Mouse (Mus musculus) frontal cortex, adult (tissue): ENCODE data around the gene Kcnh4.
"Not testable (repeated sequence)": the region's sequence is repeated elsewhere in the genome, so short reads cannot be mapped to it uniquely, and the experiment has no call there.

Experiments used
- ATAC-seq: cut with Nextera tagmentation; 2 replicates; pipeline ENCODE4 v1.9.2; 2017; ENCODE audit warnings: mild to moderate bottlenecking, moderate library complexity, mixed read lengths; ENCODE audit not compliant: low TSS enrichment

Kcnh4 gene

DNA sequence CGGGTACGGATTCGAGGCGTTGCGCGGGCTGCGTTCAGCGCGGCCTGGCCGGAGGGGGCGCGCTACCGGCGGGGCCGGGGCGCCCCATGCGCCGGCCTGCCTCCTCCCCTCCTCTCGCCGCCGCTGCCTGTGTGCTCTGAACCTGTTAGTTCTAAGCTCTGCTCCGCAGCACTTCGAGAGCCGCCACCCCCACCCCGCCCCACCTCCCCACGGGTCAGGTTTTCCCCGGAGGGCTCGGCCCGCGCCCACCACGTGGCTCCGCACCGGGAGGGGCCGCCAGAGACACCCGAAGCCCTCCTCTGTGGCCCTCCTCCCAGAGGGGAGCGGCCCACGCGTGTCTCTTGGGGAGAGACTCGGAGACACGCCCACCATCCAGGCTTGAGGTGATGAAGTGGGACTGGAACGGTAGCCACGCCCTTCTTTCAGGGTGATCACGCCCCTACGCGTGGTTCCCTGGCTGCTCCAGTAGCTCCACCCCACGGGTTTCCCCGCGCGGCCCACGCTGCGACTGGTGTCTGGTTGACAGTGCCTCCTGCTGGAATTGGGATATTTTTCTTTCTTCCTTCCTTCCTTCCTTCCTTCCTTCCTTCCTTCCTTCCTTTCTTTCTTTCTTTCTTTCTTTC, at the start of gene Kcnh4:
TSS of gene Kcnh4 (minus strand) at position 332 of the 623 bp plus-strand sequence.
- peak; percentile 72 for ATAC-seq

DNA sequence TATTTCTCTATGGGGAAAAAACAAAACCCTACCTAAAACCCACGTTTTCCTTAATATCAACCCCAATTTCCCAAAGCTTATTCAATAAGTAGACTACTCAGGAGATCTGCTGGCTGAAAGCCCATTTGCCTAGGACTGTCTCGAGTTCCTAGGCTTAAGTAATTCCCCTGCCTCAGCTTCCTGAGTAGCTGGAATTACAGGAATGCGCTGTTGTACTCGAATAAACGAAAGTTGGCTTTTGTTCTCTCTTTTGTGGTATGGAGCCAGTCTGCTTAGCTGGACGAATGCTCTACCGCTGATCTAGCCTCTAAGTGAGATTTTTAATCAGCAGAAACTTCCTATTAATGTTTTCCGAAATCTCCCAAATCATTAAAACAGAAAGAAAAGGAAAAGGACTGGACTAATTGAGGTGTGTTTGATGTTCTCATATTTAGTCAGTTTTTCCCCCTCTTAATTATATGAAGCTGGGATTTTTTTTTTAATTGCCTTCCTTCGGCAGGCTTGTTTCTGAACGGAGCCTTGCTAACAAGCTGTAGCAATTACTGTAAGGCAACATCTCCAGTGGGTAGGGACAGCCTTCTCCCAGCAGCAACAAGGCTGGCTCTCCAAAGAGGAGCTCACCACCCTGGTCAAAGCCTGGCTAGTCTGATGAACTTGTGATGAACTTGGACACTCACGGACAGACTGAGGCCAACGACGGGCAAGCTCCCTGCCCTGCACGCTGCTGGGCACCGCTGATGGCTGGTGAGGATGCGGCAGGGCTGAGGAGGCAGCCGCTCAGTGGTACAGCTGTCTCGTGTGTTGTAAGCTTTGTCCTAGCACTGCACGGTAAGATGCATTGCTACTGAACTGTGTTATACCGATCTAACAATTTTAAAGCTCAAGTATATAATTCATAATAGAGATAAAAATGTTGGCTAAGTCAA, 46.9 kb upstream of the Kcnh4 start:
- ATAC-seq, result no peak

DNA sequence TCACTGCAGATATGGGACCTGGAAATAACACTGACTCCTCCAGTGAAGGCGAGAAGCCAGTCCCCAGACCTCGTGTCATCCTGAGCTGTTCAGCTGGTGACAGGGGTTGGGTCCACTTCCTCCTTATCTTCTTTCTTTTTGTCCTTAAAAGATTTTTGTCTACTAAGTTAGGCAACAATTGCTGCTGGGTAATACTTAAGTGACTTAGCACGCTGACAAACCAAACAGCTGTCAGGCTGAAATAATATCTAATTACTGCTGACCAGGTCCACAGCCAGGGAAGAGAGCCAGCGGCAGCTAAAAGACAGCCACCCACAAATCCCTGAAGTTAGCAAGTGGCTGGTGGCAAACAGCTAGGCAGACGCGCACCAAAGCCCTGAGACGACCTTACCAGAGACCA, 45.8 kb upstream of the Kcnh4 start:
- no peak for ATAC-seq

DNA sequence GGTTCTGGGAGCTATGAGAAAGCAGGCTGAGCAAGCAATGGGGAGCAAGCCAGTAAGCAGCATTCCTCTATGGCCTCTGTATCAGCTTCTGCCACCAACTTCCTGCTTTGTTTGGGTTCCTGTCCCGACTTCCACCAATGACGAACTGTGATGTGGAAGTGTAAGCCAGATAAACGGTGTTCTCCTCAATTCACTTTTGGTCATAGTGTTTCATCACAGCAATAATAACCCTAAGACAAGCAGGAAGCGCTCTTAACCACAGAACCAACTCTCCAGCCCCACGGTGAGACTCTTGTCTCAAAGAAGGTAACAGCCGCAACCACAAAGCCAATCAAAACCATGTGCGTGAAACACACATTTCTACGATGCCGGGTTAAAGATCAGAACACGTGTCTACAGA, 44.7 kb upstream of the Kcnh4 start:
- ATAC-seq, result no peak

DNA sequence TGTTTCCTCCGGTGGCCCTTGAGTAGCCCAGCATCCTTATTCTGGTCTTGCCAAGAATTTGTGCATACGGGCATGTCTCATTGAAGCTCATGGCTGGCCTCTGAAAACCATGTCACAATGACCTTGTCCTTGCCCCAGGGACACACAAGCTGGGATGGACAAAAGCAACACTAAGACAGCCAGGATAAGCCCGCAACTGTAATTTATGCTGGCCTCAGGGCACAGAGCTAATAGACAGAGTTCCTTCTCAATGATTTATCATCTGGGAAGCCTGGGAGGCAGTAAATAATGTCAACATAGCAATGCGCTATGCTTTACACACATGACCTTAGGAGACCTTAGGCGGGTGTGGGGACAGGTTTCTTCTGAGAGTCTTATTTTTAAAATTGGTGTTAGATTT, 39.7 kb upstream of the Kcnh4 start:
- ATAC-seq, result no peak

DNA sequence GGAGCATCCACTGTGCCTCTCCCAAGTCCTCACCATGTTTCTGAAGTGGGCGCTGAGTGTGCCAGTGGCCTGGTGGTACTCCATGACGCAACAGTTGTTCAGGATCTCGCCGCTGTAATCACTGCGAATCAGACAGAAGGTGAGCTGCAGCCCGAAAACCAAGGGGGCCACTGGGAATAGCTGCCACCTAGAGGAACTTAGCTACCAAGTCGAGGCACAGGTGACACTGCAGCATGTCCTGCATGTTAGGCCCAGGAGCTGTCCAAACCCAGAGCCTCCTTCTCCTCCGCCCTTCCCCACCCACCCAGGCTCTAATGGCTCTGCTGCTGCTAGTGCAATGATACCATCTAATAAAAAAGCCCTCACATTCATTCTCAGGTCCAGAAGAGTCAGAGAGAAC, 36.8 kb upstream of the Kcnh4 start:
- ATAC-seq, result no peak

DNA sequence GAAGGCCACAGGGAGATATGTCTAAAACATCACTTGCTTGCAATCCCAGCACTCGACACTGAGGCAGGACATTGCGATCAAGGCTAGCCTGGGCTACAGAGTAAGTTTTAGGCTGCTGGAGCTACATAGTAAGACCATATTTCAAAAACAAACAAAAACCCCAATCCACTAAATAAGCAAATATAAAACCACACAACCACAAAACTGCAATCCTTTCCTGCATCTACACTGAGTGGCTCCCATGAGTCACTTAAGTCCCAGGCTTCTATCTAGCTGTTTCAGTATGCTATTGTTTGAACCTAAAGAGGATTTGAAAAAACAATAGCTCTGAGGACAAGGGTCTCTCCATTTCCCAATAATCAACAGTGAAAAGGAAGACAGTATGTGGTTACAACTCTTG, 35.6 kb upstream of the Kcnh4 start:
- ATAC-seq, result no peak

DNA sequence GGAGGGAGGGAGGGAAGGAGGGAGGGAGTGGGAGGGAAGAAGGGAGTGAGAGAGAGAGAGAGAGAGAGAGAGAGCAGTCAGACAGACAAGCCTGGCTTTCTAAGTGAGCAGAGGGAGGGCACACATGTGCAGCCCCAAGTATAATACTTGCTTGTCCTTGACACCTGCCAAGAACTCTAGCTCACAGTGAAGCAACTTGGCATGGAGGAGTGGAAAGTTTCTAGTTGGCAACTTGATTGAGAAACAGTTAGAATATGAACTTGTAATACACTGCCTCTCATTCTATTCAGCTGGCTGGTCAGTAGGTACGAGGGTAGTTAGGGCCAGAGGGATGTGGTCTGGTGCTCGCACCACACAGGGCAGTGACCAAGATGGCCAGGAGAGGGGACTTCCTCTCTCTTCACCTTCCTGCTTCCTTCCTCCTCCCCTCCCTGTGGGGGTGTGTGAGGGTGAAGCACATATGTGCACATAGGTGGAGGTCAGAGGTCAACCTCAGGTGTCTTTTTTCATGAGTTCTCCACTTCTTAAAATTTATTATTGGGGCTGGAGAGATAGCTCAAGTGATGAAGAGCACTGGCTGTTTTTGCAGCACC, 31.8 kb upstream of the Kcnh4 start:
- no peak for ATAC-seq

DNA sequence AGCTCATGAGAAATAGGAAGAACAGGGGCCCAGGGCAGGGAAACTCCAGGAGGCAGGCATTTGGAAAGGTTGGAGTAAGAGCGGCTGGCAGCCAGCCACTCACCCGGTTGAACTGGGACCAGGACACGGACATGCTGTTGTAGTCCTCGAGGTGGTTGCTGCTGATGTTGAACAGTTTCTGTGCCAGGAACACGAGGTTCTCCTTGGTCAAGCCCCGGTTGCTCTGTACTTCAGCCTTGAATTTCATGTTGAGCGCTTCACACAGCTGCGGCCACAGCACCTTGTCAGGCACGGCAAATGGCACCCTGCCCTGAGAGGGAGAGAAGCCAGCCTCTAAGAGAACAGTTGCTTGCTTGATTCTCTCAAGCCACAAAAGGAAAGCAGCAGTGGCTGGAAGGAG, 30.9 kb upstream of the Kcnh4 start:
- ATAC-seq, result not testable (repeated sequence)

DNA sequence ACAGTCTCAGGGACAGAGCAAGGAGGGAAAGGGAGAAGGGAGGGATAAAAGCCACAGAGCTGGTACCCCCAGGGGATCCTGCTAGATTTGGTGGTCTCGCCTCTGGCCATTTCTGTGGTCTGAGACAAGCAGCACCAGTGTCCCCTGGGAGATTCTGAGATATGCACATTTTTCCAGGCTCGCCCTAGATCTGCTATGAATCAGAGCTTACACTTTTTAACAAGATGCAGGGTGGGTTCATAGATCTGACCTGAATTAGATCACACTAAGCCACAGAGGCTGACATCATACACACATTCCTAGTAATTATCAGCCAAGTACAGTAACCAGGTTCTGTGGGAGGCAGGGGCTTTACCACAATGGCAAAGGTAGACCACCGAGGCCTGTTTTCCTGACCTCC, 30.0 kb upstream of the Kcnh4 start:
- ATAC-seq, result no peak

DNA sequence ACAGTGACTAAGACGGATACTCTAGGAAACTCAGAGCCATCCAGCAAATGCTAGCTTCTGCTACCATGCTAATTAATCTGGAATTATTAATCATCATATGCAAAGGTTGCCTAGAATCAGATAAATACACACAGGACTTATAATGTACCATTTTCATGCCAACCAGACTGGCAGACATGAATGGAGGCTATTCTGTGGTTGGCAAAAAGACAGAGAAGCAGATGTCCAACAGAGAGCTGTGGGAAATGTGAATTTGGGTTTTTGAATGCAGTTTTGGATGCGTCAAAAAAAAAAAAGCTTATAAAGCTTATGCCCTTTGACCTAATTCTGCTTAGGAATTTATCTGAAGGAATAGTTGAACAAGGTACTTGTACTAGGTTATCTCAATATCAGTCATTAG, 26.0 kb upstream of the Kcnh4 start:
- ATAC-seq, result no peak

DNA sequence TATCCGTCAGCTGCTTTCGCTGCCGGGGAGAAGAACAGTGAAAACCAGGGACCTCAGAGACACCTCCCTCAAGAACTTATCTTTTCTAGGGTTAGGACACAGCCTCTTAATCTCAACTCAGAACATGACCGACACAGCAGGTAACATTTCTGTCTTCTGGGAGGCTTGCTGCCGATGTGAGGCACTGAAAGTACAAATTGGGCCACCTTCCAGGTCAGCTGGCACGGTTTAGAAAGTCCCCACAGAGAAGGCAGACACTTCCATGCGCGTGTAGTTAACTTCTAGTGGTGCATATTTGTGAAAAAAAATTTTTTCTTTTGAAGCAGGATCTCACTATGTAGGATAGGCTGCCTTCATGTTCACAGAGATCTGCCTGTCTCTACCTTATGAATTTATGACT, 24.5 kb upstream of the Kcnh4 start:
- no peak for ATAC-seq

DNA sequence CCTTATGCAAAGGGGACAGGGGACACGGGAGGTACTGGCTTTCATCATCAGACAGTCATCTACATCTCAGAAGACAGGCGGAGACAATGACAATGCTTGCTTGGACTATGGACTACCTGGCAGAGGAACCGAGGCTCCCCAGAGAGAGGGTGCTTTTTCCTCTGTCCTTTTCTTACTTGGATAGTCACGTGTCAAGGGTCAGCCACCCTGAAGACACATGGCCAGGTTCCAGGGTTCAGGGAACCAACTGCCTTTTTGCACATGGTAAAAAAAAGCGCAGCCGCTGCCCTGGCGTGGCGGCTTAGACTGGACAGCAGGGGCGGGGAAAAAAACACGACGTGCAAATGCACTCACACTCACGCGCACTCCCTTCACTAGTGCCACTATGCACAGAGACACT, 22.8 kb upstream of the Kcnh4 start:
- ATAC-seq, result no peak

DNA sequence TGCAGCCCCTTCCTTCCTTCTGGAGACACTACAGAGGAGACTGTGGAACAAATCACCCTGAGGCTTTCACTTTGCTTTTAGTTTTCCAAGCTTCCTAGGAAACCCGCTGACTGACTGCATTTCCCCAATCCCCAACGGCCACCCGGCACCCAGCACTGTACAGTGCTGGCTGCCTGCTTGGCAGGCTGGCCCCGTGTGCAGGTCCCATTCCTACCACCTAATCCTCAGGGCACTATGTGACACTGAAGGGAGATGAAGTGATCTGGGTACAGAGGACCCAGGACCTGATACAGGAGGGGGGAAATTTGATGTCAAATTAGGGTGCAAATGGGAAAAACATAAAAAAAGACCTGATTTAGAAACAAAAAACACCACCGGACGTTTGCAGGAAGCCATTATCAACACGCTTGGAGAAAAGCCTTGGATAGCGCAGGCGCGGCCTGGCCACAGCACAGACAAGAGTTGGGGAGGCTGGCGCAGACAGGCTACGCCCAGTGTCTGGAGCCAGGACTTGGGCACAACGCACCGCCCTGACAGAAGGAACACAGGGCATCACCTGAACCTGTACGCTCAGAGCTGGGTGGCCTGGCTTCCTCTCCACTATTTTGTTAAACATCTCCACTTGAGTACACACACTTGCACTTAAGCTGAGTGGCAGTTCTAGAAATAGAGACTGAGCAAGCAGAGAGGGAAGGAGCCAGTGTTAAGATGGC, 22.2 kb upstream of the Kcnh4 start:
- ATAC-seq, result no peak

DNA sequence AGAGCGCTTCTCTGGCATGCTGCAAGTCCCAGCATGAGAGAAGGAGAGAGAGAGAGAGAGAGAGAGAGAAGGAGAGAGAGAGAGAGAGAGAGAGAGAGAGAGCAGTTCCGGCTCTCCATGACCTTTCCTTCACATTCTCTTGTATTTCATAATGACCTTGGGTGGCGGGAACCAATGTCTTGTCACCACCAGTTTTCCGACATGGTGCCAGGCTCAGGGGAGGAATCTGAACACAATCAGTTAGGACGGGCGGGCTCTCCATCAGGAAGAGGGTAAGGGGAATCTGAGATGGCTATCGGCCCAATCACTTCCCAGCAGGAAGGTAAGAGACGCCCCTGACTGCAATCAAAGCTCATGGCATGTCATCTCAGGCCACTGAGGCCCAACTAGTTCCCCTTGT, 20.5 kb upstream of the Kcnh4 start:
- no peak for ATAC-seq

DNA sequence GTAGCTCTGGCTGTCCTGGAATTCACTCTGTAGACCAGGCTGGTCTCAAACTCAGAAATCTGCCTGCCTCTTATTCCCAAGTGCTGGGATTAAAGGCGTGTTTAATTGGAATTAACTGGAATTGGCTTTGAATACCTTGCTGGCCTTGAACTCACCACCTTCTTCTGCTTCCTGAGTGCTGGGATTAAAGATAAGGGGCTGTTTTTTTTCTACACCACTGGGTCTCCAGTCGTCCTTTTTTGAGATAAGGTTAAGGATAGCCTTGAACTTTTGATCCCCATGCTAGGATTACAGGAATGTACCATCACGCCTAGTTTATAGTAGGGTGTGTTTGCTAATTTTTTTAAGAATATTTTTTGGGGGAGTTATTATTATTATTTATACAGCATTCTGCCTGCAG, 18.3 kb upstream of the Kcnh4 start:
- ATAC-seq, result no peak

DNA sequence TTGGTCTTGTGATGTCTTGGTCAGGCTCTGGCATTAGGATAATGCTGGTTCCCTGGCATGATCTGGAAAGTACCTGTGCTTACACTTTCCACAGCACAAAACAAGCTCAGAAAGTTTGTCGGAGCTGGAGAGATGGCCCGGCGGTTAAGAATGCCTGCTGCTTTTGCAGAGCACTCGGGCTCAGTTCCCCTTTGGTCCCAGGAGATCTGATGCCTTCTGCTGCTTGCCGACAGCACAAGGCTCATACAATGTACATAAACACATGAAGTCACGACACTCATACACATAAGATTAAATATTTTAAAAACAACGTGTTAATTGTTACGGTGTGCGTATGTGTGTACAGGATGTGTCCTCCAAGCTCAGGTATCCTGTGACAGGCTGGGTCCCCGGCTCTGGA, 16.2 kb upstream of the Kcnh4 start:
- ATAC-seq, result no peak

DNA sequence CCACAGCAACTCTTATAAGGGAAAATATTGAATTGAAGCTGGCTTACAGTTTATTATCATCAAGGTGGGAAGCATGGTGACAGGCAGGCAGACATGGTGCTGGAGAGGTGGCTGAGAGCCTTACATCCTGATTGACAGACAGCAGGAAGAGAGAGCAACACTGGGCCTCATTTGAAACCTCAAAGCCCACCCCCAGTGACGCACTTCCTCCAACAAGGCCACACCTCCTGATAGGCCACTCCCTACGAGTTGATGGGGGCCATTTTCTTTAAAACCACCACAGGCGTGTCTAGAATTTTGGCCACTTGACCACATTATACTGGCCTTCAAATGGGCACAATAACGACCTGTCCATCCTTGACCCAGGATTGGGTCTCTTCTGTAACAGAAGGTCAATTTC, 14.5 kb upstream of the Kcnh4 start:
- no peak for ATAC-seq

DNA sequence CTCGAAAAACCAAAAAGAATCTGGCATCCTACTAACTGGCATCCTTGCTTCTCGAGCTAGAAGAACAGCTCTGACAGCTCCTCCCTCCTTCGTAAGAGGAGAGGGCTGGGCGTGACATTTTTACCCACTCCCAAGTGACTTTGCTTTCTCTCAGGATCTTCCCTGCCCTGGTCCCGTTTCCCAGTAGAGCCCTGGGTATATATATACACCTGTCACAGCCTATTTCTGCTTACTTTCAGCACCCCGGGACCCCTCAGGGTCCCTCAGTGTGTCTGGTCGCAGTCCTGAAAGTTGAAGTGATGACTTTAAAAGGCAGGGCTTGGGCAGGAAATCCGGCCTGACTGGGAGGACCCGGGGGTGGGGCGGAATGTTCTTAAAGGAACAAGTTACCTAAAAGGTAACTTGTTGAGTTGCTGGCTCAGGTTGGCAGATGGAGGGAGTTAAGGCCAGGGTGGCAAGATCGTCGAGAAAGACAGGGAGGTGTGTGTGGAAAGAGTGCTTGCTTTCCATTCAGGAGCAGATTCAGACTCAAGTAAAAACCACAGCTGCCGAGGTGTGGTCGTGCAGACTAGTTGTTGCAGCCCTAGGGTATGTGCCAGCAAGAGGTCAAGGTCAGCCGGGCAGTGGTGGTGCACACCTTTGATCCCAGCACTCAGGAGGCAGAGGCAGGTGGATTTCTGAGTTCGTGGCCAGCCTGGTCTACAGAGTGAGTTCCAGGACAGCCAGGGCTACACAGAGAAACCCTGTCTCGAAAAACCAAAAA, 11.1 kb upstream of the Kcnh4 start, which contains the start of gene Ghdc:
TSS of gene Ghdc (minus strand) at position 312 of the 763 bp plus-strand sequence.
- peak; percentile 95 for ATAC-seq

DNA sequence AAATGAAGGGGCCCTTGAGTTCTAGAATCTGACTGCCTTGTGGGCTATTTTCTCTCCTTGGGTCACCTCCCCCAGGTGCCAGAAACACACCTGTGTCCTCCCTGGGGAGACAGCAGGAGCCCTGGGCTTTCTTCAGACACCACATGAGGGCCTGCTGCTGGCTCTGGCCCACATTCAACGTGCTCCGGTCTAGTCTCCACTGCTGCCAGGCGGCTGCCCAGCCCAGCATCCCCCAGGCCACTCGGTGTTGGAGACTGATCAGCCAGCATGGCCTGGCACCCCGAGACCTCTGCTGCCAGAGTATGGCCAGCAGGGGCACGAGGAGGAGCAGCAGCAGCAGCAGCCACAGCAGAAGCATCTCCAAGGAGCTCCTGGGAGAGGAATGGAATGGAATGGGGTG, 10.2 kb upstream of the Kcnh4 start:
- ATAC-seq, result peak; percentile 24; the same call in 1 of the 2 replicates

DNA sequence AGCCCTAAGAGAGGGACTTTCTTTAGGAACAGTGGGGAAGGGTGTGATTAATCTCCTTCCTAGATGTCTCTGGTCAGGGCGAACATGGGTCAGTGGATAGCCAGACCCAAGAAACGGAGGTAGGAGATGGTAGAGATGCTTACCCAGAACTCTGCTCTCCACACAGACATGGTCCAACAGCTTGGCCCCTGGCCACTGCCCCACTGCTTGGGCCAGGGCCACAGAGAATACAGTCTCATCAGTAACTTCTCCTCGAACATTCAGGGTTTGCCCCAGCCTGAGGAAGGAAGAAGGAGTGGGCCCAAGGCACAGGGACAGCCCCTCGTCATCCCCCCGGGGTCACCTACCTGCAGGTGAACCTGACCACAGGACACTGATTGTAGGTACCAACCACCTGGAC, 8.1 kb upstream of the Kcnh4 start:
- ATAC-seq, result no peak

DNA sequence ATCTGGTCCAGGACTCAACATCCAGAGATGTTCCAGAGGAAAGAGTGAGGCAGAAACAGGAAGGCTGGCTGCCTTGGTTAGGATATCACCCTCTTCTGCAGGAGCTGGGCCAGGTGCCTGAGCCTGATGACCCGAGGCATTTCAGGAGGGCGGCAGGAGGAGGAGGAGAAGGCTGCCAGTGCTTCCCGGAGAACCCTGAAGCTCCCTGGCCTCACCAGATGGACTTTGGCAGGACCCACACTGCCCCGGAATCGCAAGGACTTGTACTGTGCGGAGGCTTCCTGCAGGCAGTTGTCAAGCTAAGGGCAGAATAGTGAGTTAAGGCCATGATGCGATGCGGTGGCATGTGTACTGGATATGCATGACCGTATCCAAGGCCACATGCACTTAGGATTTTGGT, 7.0 kb upstream of the Kcnh4 start:
- no peak for ATAC-seq
